Mouse (Mus musculus) embryonic facial prominence, embryonic 12.5 days (tissue): ENCODE measurements at regions not wholly inside any gene's neighbourhood (a gene's known extent, or its start where the extent isn't known, plus 50 kb on each side); places are given as distances from the start of the nearest gene placed in this dataset.
"Not testable (repeated sequence)": the region's sequence is repeated elsewhere in the genome, so short reads cannot be mapped to it uniquely, and the experiment has no call there.

ENCODE experiments used
- ATAC-seq: fragments of 200-750 bp; cut with Nextera tagmentation; 2 replicates; pipeline ENCODE4 v1.8.0; 2017; ENCODE audit not compliant: insufficient number of reproducible peaks, insufficient read depth, low FRiP score, low TSS enrichment
- H3K27ac ChIP-seq: fragments of 300-500 bp; sonication (generic); 2 replicates; pipeline ENCODE4 v1.5.1; 2016; ENCODE audit warnings: mild to moderate bottlenecking
- H3K27me3 ChIP-seq: fragments of 300-500 bp; sonication (generic); 2 replicates; pipeline ENCODE4 v1.6.1; 2016; ENCODE audit warnings: mild to moderate bottlenecking, moderate library complexity
- H3K36me3 ChIP-seq: fragments of 300-500 bp; sonication (generic); 2 replicates; pipeline ENCODE4 v1.6.1; 2016; ENCODE audit warnings: mild to moderate bottlenecking
- H3K4me1 ChIP-seq: fragments of 300-500 bp; sonication (generic); 2 replicates; pipeline ENCODE4 v1.6.1; 2016
- H3K4me2 ChIP-seq: fragments of 300-500 bp; sonication (generic); replicated peaks from 2 replicates; pipeline ENCODE4 v1.6.1; 2016; ENCODE audit warnings: mild to moderate bottlenecking, moderate library complexity
- H3K4me3 ChIP-seq: fragments of 300-500 bp; sonication (generic); 2 replicates; pipeline ENCODE4 v1.5.1; 2016; ENCODE audit warnings: mild to moderate bottlenecking
- H3K9ac ChIP-seq: fragments of 300-500 bp; sonication (generic); 2 replicates; pipeline ENCODE4 v1.6.1; 2016; ENCODE audit warnings: mild to moderate bottlenecking, moderate library complexity
- H3K9me3 ChIP-seq: fragments of 300-500 bp; sonication (generic); 2 replicates; pipeline ENCODE4 v1.6.1; 2016; ENCODE audit warnings: mild to moderate bottlenecking, moderate library complexity
- WGBS: fragments of 180-500 bp; shearing (Covaris S2); methylation state at CpG from one replicate; pipeline ENCODE4 v1.1.7; 2016; 5-methylcytosine and 5-hydroxymethylcytosine counted together

GRCm38 (mm10) chr13:61957197-61957596 lies 172.5 kb upstream of the Zfp808 start:
- not testable (repeated sequence) for H3K4me3 ChIP-seq, H3K27me3 ChIP-seq, H3K36me3 ChIP-seq, H3K4me2 ChIP-seq, H3K4me1 ChIP-seq, H3K9me3 ChIP-seq, ATAC-seq, H3K9ac ChIP-seq, H3K27ac ChIP-seq
- 84% methylated on average over 9 of the region's 9 CpGs for WGBS

- H3K27me3 ChIP-seq, H3K9me3 ChIP-seq, ATAC-seq, H3K27ac ChIP-seq, H3K4me3 ChIP-seq, H3K4me2 ChIP-seq, H3K4me1 ChIP-seq, H3K36me3 ChIP-seq, H3K9ac ChIP-seq: not testable (repeated sequence)
- WGBS = 81% methylated on average over 3 of the region's 3 CpGs
These were observed 150.8 kb upstream of the Zfp808 start for GRCm38 (mm10) chr13:61978856-61979255.

GRCm38 (mm10) chr13:61996519-61996918 lies 133.2 kb upstream of the Zfp808 start:
- H3K9ac ChIP-seq, ATAC-seq, H3K27ac ChIP-seq, H3K4me3 ChIP-seq, H3K9me3 ChIP-seq, H3K4me2 ChIP-seq, H3K27me3 ChIP-seq, H3K36me3 ChIP-seq, H3K4me1 ChIP-seq: not testable (repeated sequence)
- WGBS = 67% methylated on average over 3 of the region's 3 CpGs

- not testable (repeated sequence) for ATAC-seq, H3K9me3 ChIP-seq, H3K27ac ChIP-seq, H3K4me2 ChIP-seq, H3K4me1 ChIP-seq, H3K27me3 ChIP-seq, H3K4me3 ChIP-seq, H3K36me3 ChIP-seq, H3K9ac ChIP-seq
- 11% methylated on average over 6 of the region's 6 CpGs for WGBS
These were observed 130.9 kb upstream of the Zfp808 start for GRCm38 (mm10) chr13:61998803-61999202.

- H3K4me2 ChIP-seq, H3K9me3 ChIP-seq, H3K27me3 ChIP-seq, H3K27ac ChIP-seq, H3K4me3 ChIP-seq, H3K9ac ChIP-seq, H3K36me3 ChIP-seq, ATAC-seq, H3K4me1 ChIP-seq: not testable (repeated sequence)
- 75% methylated on average over 1 of the region's 1 CpGs for WGBS
These were observed 122.4 kb upstream of the Zfp808 start for GRCm38 (mm10) chr13:62007321-62007720.

- Histone ChIP-seq H3K9ac (peak overlapping the region; percentile 70), H3K4me3 (peak overlapping the region; percentile 70), H3K27ac (peak overlapping the region; percentile 73; the same call in 1 of the 2 replicates), H3K4me2 (peak overlapping the region; percentile 42)
- 3% methylated on average over 22 of the region's 22 CpGs for WGBS
- not testable (repeated sequence) for H3K9me3 ChIP-seq, H3K36me3 ChIP-seq, H3K27me3 ChIP-seq, H3K4me1 ChIP-seq
- 0 out of 2 replicates have a peak, but pooled peaks have one; percentile 56 for ATAC-seq
These were observed 114.1 kb upstream of the Zfp808 start for GRCm38 (mm10) chr13:62015424-62016167.

- peak overlapping the region; percentile 73; the same call in 1 of the 2 replicates for H3K27ac ChIP-seq
- ATAC-seq = not testable (repeated sequence)
- WGBS = 2% methylated on average over 5 of the region's 5 CpGs
These were observed 113.6 kb upstream of the Zfp808 start for GRCm38 (mm10) chr13:62016168-62016502.

GRCm38 (mm10) chr13:62037646-62038045 lies 92.0 kb upstream of the Zfp808 start:
- H3K9ac ChIP-seq, H3K4me2 ChIP-seq, ATAC-seq, H3K27me3 ChIP-seq, H3K4me3 ChIP-seq, H3K9me3 ChIP-seq, H3K36me3 ChIP-seq, H3K27ac ChIP-seq, H3K4me1 ChIP-seq: not testable (repeated sequence)
- WGBS = 84% methylated on average over 2 of the region's 2 CpGs

More at GRCm38 (mm10) chr13:62016168-62016502, 113.6 kb upstream of the Zfp808 start:
- Histone ChIP-seq H3K9ac (peak overlapping the region; percentile 70), H3K4me3 (peak overlapping the region; percentile 70), H3K4me2 (peak overlapping the region; percentile 42)
- not testable (repeated sequence) for H3K9me3 ChIP-seq, H3K36me3 ChIP-seq, H3K4me1 ChIP-seq, H3K27me3 ChIP-seq

GRCm38 (mm10) chr13:62077951-62078671 lies 51.6 kb upstream of the Zfp808 start:
- 65% methylated on average over 2 of the region's 2 CpGs for WGBS

GRCm38 (mm10) chr13:62078893-62079292 lies 50.8 kb upstream of the Zfp808 start:
- H3K27me3 ChIP-seq, H3K27ac ChIP-seq, ATAC-seq, H3K36me3 ChIP-seq, H3K4me3 ChIP-seq, H3K4me2 ChIP-seq, H3K4me1 ChIP-seq, H3K9ac ChIP-seq, H3K9me3 ChIP-seq: not testable (repeated sequence)
- WGBS = 91% methylated on average over 9 of the region's 9 CpGs

More at GRCm38 (mm10) chr13:62077951-62078671, 51.6 kb upstream of the Zfp808 start:
- ATAC-seq, H3K4me1 ChIP-seq, H3K36me3 ChIP-seq, H3K27me3 ChIP-seq, H3K9me3 ChIP-seq, H3K9ac ChIP-seq, H3K4me2 ChIP-seq, H3K4me3 ChIP-seq, H3K27ac ChIP-seq: not testable (repeated sequence)
